Mouse (Mus musculus) heart, embryonic 14.5 days (tissue): Measurements from ENCODE around the gene Foxn3. TPM values are rescaled to one million over a fixed set of nuclear protein-coding genes. Genes with fewer than 3 reads are reported as not detected.
A peak's percentile ranks its signal among the peaks of the same experiment; 100 is the strongest.

Experiments
- ATAC-seq: fragments of 200-750 bp; cut with Nextera tagmentation; 2 replicates; pipeline ENCODE4 v1.8.0; 2017; ENCODE audit warnings: low read depth, moderate TSS enrichment; ENCODE audit not compliant: insufficient number of reproducible peaks, insufficient read depth, low FRiP score
- H3K27ac ChIP-seq, 2 experiments: fragments of 200-500 bp in 1 of 2; fragments of 300-500 bp in 1 of 2; sonication (generic) in 1 of 2; replicated peaks in 1 of 2; 2 replicates each; pipeline ENCODE4 v1.5.1; 2012 to 2014; ENCODE audit warnings: low read depth in 2 of 2, low read length in 2 of 2, control low read depth in 1 of 2, mild to moderate bottlenecking in 1 of 2, mixed read lengths in 1 of 2; ENCODE audit not compliant: control insufficient read depth in 1 of 2, insufficient read depth in 1 of 2
- H3K27me3 ChIP-seq: fragments of 300-500 bp; sonication (generic); 2 replicates; pipeline ENCODE4 v1.6.1; 2014; ENCODE audit warnings: mild to moderate bottlenecking, low read length, control low read depth; ENCODE audit not compliant: control insufficient read depth, insufficient read depth
- H3K36me3 ChIP-seq: fragments of 300-500 bp; sonication (generic); 2 replicates; pipeline ENCODE4 v1.6.1; 2014; ENCODE audit warnings: mild to moderate bottlenecking, control low read depth, low read length, mixed read lengths; ENCODE audit not compliant: control insufficient read depth, insufficient read depth
- H3K4me1 ChIP-seq, 2 experiments: fragments of 200-500 bp in 1 of 2; fragments of 300-500 bp in 1 of 2; sonication (generic) in 1 of 2; 2 replicates each; pipeline ENCODE4 v1.6.1; 2012 to 2014; ENCODE audit warnings: low read length in 2 of 2, control low read depth in 1 of 2, mixed read lengths in 1 of 2; ENCODE audit not compliant: control insufficient read depth in 2 of 2, insufficient read depth in 2 of 2
- H3K4me2 ChIP-seq: fragments of 300-500 bp; sonication (generic); 2 replicates; pipeline ENCODE4 v1.6.1; 2014; ENCODE audit warnings: mild to moderate bottlenecking, low read length
- H3K4me3 ChIP-seq, 2 experiments: fragments of 200-500 bp in 1 of 2; fragments of 300-500 bp in 1 of 2; sonication (generic) in 1 of 2; 2 replicates each; pipeline ENCODE4 v1.5.1; 2012 to 2014; ENCODE audit warnings: low read length in 2 of 2, mild to moderate bottlenecking in 2 of 2, control low read depth in 1 of 2, low read depth in 1 of 2, moderate library complexity in 1 of 2; ENCODE audit not compliant: control insufficient read depth in 1 of 2, insufficient read depth in 1 of 2
- H3K9ac ChIP-seq: fragments of 300-500 bp; sonication (generic); 2 replicates; pipeline ENCODE4 v1.6.1; 2014; ENCODE audit warnings: mild to moderate bottlenecking, low read length
- H3K9me3 ChIP-seq: fragments of 300-500 bp; sonication (generic); 2 replicates; pipeline ENCODE4 v1.6.1; 2016; ENCODE audit warnings: low read length, control low read depth; ENCODE audit not compliant: control insufficient read depth
- WGBS: fragments of 180-500 bp; shearing (Covaris S2); extraction: QIAGEN DNeasy Blood & Tissue Kit; methylation state at CpG from one replicate; pipeline ENCODE4 v1.1.7; 2014; 5-methylcytosine and 5-hydroxymethylcytosine counted together
- polyA plus RNA-seq: library from polyadenylated mRNA; unstranded; fragments of >200 nt; fragmentation: Nextera tagmentation; extraction: Ambion mirVana; gene quantifications from 2 replicates; pipeline ENCODE4 v1.2.1, GENCODE M21; 2014

Foxn3 gene
- polyA plus RNA-seq, 1 experiment from 2014 or later: 81.0 TPM

GRCm38 (mm10) chr12:99311303-99311702 is 252.1 kb downstream of the Foxn3 start:
- WGBS: 65% methylated on average over 3 of the region's 3 CpGs
- Histone ChIP-seq H3K27me3 (no peaks in the 10 kb centered on the region), H3K4me2 (no peak overlapping the region), H3K4me1 (peaks cover 7 to 14% of the 10 kb centered on the region in 2 experiments), H3K4me3 (no peak overlapping the region), H3K36me3 (0 out of 2 replicates have a peak, but pooled peaks cover 4% of the 10 kb centered on the region), H3K9me3 (no peaks in the 10 kb centered on the region), H3K27ac (no peak overlapping the region), H3K9ac (no peak overlapping the region)
- no peak for ATAC-seq

- Histone ChIP-seq H3K4me3 (no peak overlapping the region), H3K9ac (no peak overlapping the region), H3K9me3 (no peaks in the 10 kb centered on the region), H3K4me2 (no peak overlapping the region), H3K36me3 (0 out of 2 replicates have a peak, but pooled peaks cover 4% of the 10 kb centered on the region), H3K27me3 (no peaks in the 10 kb centered on the region), H3K27ac (no peak overlapping the region), H3K4me1 (peaks cover 13 to 25% of the 10 kb centered on the region in 2 experiments)
- ATAC-seq: no peak
- 72% methylated on average over 5 of the region's 5 CpGs for WGBS
Measured at GRCm38 (mm10) chr12:99309937-99310336, 253.4 kb downstream of the Foxn3 start.

- 90% methylated on average over 11 of the region's 11 CpGs for WGBS
- Histone ChIP-seq H3K4me3 (no peak overlapping the region), H3K4me2 (no peak overlapping the region), H3K27ac (no peak overlapping the region), H3K9me3 (no peaks in the 10 kb centered on the region), H3K4me1 (peaks cover 15 to 33% of the 10 kb centered on the region in 2 experiments), H3K9ac (no peak overlapping the region), H3K27me3 (no peaks in the 10 kb centered on the region), H3K36me3 (0 out of 2 replicates have a peak, but pooled peaks cover 4% of the 10 kb centered on the region)
- no peak for ATAC-seq
Measured at GRCm38 (mm10) chr12:99308541-99309089, 254.8 kb downstream of the Foxn3 start.

DNA sequence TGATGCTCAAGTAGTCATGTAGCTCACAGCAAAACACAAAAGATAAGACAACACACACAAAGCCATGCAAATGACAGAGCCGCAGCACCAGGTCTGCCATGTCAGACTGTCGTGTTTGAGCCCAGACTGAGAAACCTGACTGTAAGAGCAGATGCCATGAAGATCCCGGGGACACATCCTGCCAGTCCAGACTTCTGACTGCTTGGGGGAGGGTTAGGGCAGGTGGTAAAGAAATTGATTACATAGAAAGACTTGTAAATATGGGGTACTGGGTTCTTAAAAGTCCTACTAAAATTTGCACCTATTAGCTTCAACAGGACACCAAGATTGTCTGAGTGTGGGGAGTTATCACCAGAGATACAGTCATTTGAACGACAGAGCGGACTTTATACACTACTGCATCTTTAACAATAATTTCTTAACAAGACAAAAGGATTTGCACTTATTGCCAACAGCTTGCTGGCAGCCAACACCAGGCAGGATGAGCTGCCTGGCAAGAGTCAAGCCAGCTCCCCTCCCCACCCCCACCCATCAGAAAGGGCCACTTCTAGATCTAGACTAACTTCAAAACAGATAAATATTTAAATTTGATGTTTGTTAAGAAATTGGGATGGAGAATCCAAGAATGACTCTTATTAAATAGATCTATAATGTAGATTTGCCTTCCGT is 256.7 kb downstream of the Foxn3 start:
- Histone ChIP-seq H3K9me3 (no peaks in the 10 kb centered on the region), H3K4me2 (peak overlapping the region; percentile 59), H3K9ac (peak overlapping the region; percentile 62), H3K4me1 (peaks cover 15 to 38% of the 10 kb centered on the region in 2 experiments), H3K36me3 (0 out of 2 replicates have a peak, but pooled peaks cover 4% of the 10 kb centered on the region), H3K27me3 (no peaks in the 10 kb centered on the region), H3K4me3 (peak overlapping the region in 1 of 2 experiments; percentile 8; a peak in 2 of 4 replicates), H3K27ac (peak overlapping the region; percentile 84 to 87)
- 25% methylated on average over 6 of the region's 6 CpGs for WGBS
- ATAC-seq: 0 out of 2 replicates have a peak, but pooled peaks have one; percentile 10

- 0 out of 2 replicates have a peak, but pooled peaks cover 1% of the 10 kb centered on the region for H3K36me3 ChIP-seq
- peak; percentile 57 for ATAC-seq
- H3K4me1 ChIP-seq: peaks cover 13 to 38% of the 10 kb centered on the region in 2 experiments
- H3K27me3 ChIP-seq: no peaks in the 10 kb centered on the region
- H3K27ac ChIP-seq: peak overlapping the region; percentile 84 to 87
- 27% methylated on average over 14 of the region's 14 CpGs for WGBS
- H3K9ac ChIP-seq: peak overlapping the region; percentile 62
- peak overlapping the region in 1 of 2 experiments; percentile 8; a peak in 2 of 4 replicates for H3K4me3 ChIP-seq
- peak overlapping the region; percentile 59 for H3K4me2 ChIP-seq
- H3K9me3 ChIP-seq: no peaks in the 10 kb centered on the region
Measured at GRCm38 (mm10) chr12:99305784-99306535, 257.4 kb downstream of the Foxn3 start.

DNA sequence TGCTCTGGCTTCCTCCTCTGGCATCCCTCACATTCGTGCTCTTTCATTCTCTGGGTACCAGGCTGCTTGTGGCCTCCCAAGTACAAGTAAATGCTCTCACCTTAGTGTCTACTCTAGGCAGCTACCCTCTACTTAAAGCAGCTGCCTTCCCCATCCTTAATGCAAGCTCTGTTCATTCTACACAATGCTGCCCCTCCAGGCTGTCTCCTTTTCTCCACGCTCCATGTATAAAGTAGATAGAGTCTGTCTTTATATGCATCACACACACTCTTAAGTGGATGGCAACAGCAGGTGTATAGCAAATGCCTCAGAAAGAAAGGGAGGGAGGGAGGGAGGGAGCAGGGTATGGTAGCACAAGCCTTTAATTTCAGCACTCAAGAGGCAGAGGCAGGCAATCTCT is 258.1 kb downstream of the Foxn3 start:
- Histone ChIP-seq H3K36me3 (no peaks in the 10 kb centered on the region), H3K9ac (peak overlapping the region; percentile 11; the same call in 1 of the 2 replicates), H3K27ac (peak overlapping the region in 1 of 2 experiments; percentile 84; a peak in 2 of 4 replicates), H3K4me2 (no peak overlapping the region), H3K4me3 (no peak overlapping the region), H3K27me3 (no peaks in the 10 kb centered on the region), H3K4me1 (peaks cover 13 to 38% of the 10 kb centered on the region in 2 experiments), H3K9me3 (no peaks in the 10 kb centered on the region)
- 49% methylated on average over 2 of the region's 2 CpGs for WGBS
- ATAC-seq: no peak

DNA sequence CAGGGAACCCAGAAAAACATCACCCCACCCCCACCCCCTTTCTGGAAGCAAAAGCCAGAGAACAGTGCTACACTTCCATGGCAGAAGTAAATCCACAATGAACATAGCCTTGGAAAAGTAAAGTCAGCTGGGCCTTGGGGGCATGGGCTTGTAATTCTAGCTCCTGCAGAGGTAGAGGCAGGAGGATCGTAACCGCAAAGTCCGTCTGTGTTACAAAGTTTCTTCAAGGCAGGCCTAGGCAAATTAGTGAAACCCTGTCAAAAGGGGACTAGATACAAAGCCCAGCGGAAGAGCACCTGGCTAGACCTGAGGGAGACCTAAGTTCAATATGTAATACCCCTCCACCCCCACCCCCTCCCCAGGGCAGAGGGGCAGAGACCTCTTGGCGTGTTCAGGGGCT is 259.3 kb downstream of the Foxn3 start:
- Histone ChIP-seq H3K27me3 (no peaks in the 10 kb centered on the region), H3K4me1 (peaks cover 14 to 44% of the 10 kb centered on the region in 2 experiments), H3K9me3 (no peaks in the 10 kb centered on the region), H3K9ac (no peak overlapping the region), H3K4me3 (no peak overlapping the region), H3K36me3 (no peaks in the 10 kb centered on the region), H3K27ac (no peak overlapping the region), H3K4me2 (no peak overlapping the region)
- no peak for ATAC-seq
- WGBS: 85% methylated on average over 5 of the region's 5 CpGs
